Mouse (Mus musculus): ENCODE measurements at regions not wholly inside any gene's neighbourhood (a gene's known extent, or its start where the extent isn't known, plus 50 kb on each side); places are given as distances from the start of the nearest gene placed in this dataset.

- no peak for ATAC-seq (ENCODE audit: low FRiP score, low read depth)
- 84% methylated on average over 11 of the region's 11 CpGs for WGBS
- Histone ChIP-seq H3K36me3 (no peaks in the 10 kb centered on the region), H3K27ac (replicated peaks) (no peak overlapping the region), H3K4me3 (no peak overlapping the region), H3K4me2 (no peak overlapping the region), H3K4me1 (replicated peaks) (no peaks in the 10 kb centered on the region), H3K27me3 (no peaks in the 10 kb centered on the region), H3K9me3 (no peaks in the 10 kb centered on the region), H3K9ac (no peak overlapping the region)
These were observed 83.5 kb upstream of the Tle4 start for GRCm38 (mm10) chr19:14681306-14681705.

- Histone ChIP-seq H3K36me3 (no peaks in the 10 kb centered on the region), H3K27me3 (no peaks in the 10 kb centered on the region), H3K4me3 (no peak overlapping the region), H3K4me1 (replicated peaks) (no peaks in the 10 kb centered on the region), H3K9me3 (no peaks in the 10 kb centered on the region), H3K27ac (replicated peaks) (no peak overlapping the region), H3K9ac (no peak overlapping the region), H3K4me2 (no peak overlapping the region)
- no peak for ATAC-seq (ENCODE audit: low FRiP score, low read depth)
- 80% methylated on average over 2 of the region's 2 CpGs for WGBS
These were observed 81.9 kb upstream of the Tle4 start for GRCm38 (mm10) chr19:14679776-14680175.

- no peak overlapping the region for H3K9ac ChIP-seq
- H3K9me3 ChIP-seq: no peaks in the 10 kb centered on the region
- H3K4me1 ChIP-seq (replicated peaks): no peaks in the 10 kb centered on the region
- WGBS: 96% methylated on average over 4 of the region's 4 CpGs
- no peak overlapping the region for H3K27ac ChIP-seq (replicated peaks)
- H3K36me3 ChIP-seq: no peaks in the 10 kb centered on the region
- ATAC-seq (ENCODE audit: low FRiP score, low read depth): no peak
- no peaks in the 10 kb centered on the region for H3K27me3 ChIP-seq
- H3K4me3 ChIP-seq: no peak overlapping the region
- H3K4me2 ChIP-seq: no peak overlapping the region
These were observed 80.7 kb upstream of the Tle4 start for GRCm38 (mm10) chr19:14678584-14678983.

- Histone ChIP-seq H3K4me3 (no peak overlapping the region), H3K4me1 (replicated peaks) (no peaks in the 10 kb centered on the region), H3K27ac (replicated peaks) (no peak overlapping the region), H3K27me3 (no peaks in the 10 kb centered on the region), H3K9me3 (no peaks in the 10 kb centered on the region), H3K36me3 (no peaks in the 10 kb centered on the region), H3K4me2 (no peak overlapping the region), H3K9ac (no peak overlapping the region)
- ATAC-seq (ENCODE audit: low FRiP score, low read depth): no peak
- WGBS: 50% methylated on average over 2 of the region's 2 CpGs
These were observed 79.1 kb upstream of the Tle4 start for GRCm38 (mm10) chr19:14676929-14677328.

- H3K27me3 ChIP-seq: no peaks in the 10 kb centered on the region
- ATAC-seq (ENCODE audit: low FRiP score, low read depth): peak; percentile 74; the same call in 1 of the 2 replicates
- H3K9me3 ChIP-seq: no peaks in the 10 kb centered on the region
- H3K4me3 ChIP-seq: no peak overlapping the region
- no peaks in the 10 kb centered on the region for H3K4me1 ChIP-seq (replicated peaks)
- no peak overlapping the region for H3K27ac ChIP-seq (replicated peaks)
- H3K9ac ChIP-seq: no peak overlapping the region
- no peak overlapping the region for H3K4me2 ChIP-seq
- H3K36me3 ChIP-seq: no peaks in the 10 kb centered on the region
These were observed 72.9 kb upstream of the Tle4 start for GRCm38 (mm10) chr19:14670821-14671104.

GRCm38 (mm10) chr19:14670078-14670820 lies 72.4 kb upstream of the Tle4 start:
- no peak overlapping the region for H3K4me3 ChIP-seq
- WGBS: 31% methylated on average over 13 of the region's 13 CpGs
- H3K36me3 ChIP-seq: no peaks in the 10 kb centered on the region
- peak overlapping the region; percentile 21; the same call in 1 of the 2 replicates for H3K4me2 ChIP-seq
- H3K9ac ChIP-seq: no peak overlapping the region
- no peaks in the 10 kb centered on the region for H3K9me3 ChIP-seq
- no peak for ATAC-seq (ENCODE audit: low FRiP score, low read depth)
- no peak overlapping the region for H3K27ac ChIP-seq (replicated peaks)
- no peaks in the 10 kb centered on the region for H3K4me1 ChIP-seq (replicated peaks)
- no peaks in the 10 kb centered on the region for H3K27me3 ChIP-seq

GRCm38 (mm10) chr19:14668512-14669181 lies 70.8 kb upstream of the Tle4 start:
- Histone ChIP-seq H3K27me3 (no peaks in the 10 kb centered on the region), H3K27ac (replicated peaks) (no peak overlapping the region), H3K4me1 (replicated peaks) (no peaks in the 10 kb centered on the region), H3K9me3 (no peaks in the 10 kb centered on the region), H3K9ac (no peak overlapping the region), H3K4me3 (no peak overlapping the region), H3K4me2 (no peak overlapping the region), H3K36me3 (no peaks in the 10 kb centered on the region)
- WGBS: 97% methylated on average over 4 of the region's 4 CpGs
- no peak for ATAC-seq (ENCODE audit: low FRiP score, low read depth)

GRCm38 (mm10) chr19:14664682-14665417 lies 67.0 kb upstream of the Tle4 start:
- no peaks in the 10 kb centered on the region for H3K36me3 ChIP-seq
- no peak for ATAC-seq (ENCODE audit: low FRiP score, low read depth)
- H3K4me3 ChIP-seq: no peak overlapping the region
- no peaks in the 10 kb centered on the region for H3K4me1 ChIP-seq (replicated peaks)
- H3K9me3 ChIP-seq: no peaks in the 10 kb centered on the region
- H3K4me2 ChIP-seq: no peak overlapping the region
- H3K27ac ChIP-seq (replicated peaks): no peak overlapping the region
- H3K9ac ChIP-seq: no peak overlapping the region
- WGBS: 86% methylated on average over 3 of the region's 3 CpGs
- H3K27me3 ChIP-seq: no peaks in the 10 kb centered on the region

GRCm38 (mm10) chr19:14664096-14664586 lies 66.3 kb upstream of the Tle4 start:
- 30% methylated on average over 2 of the region's 2 CpGs for WGBS
- ATAC-seq (ENCODE audit: low FRiP score, low read depth): no peak
- no peaks in the 10 kb centered on the region for H3K4me1 ChIP-seq (replicated peaks)

GRCm38 (mm10) chr19:14663350-14663749 lies 65.5 kb upstream of the Tle4 start:
- Histone ChIP-seq H3K4me3 (no peak overlapping the region), H3K9me3 (no peaks in the 10 kb centered on the region), H3K4me1 (replicated peaks) (no peaks in the 10 kb centered on the region), H3K27ac (replicated peaks) (no peak overlapping the region), H3K27me3 (no peaks in the 10 kb centered on the region), H3K4me2 (no peak overlapping the region), H3K36me3 (no peaks in the 10 kb centered on the region), H3K9ac (no peak overlapping the region)
- ATAC-seq (ENCODE audit: low FRiP score, low read depth): no peak
- WGBS: 47% methylated on average over 4 of the region's 4 CpGs

More at GRCm38 (mm10) chr19:14664096-14664586, 66.3 kb upstream of the Tle4 start:
- Histone ChIP-seq H3K9me3 (no peaks in the 10 kb centered on the region), H3K4me3 (no peak overlapping the region), H3K36me3 (no peaks in the 10 kb centered on the region), H3K9ac (no peak overlapping the region), H3K27ac (replicated peaks) (no peak overlapping the region), H3K27me3 (no peaks in the 10 kb centered on the region), H3K4me2 (no peak overlapping the region)

GRCm38 (mm10) chr19:14659725-14660124 lies 61.9 kb upstream of the Tle4 start:
- no peak for ATAC-seq (ENCODE audit: low FRiP score, low read depth)
- 68% methylated on average over 4 of the region's 4 CpGs for WGBS

GRCm38 (mm10) chr19:14658479-14658878 lies 60.6 kb upstream of the Tle4 start:
- H3K4me2 ChIP-seq: no peak overlapping the region
- 92% methylated on average over 2 of the region's 2 CpGs for WGBS
- ATAC-seq (ENCODE audit: low FRiP score, low read depth): no peak

More at GRCm38 (mm10) chr19:14659725-14660124, 61.9 kb upstream of the Tle4 start:
- Histone ChIP-seq H3K36me3 (no peaks in the 10 kb centered on the region), H3K4me2 (no peak overlapping the region), H3K4me3 (no peak overlapping the region), H3K9me3 (no peaks in the 10 kb centered on the region), H3K27me3 (no peaks in the 10 kb centered on the region), H3K9ac (no peak overlapping the region), H3K27ac (replicated peaks) (no peak overlapping the region), H3K4me1 (replicated peaks) (no peaks in the 10 kb centered on the region)

More at GRCm38 (mm10) chr19:14658479-14658878, 60.6 kb upstream of the Tle4 start:
- no peak overlapping the region for H3K27ac ChIP-seq (replicated peaks)
- H3K4me1 ChIP-seq (replicated peaks): no peaks in the 10 kb centered on the region
- no peak overlapping the region for H3K9ac ChIP-seq
- no peak overlapping the region for H3K4me3 ChIP-seq
- no peaks in the 10 kb centered on the region for H3K27me3 ChIP-seq
- no peaks in the 10 kb centered on the region for H3K9me3 ChIP-seq
- H3K36me3 ChIP-seq: no peaks in the 10 kb centered on the region

Measured in hindbrain, embryonic 15.5 days (tissue).